Mouse (Mus musculus): ENCODE measurements around the gene Olfml2b.

Gene Olfml2b

GRCm38 (mm10) chr1:170644255-170645205 lies at the start of gene Olfml2b:
Gene Olfml2b, plus strand, starts transcription at chr1:170644532.
- DNase-seq (ENCODE audit: low spot score): peak; percentile 84

GRCm38 (mm10) chr1:170594575-170594974 lies 49.8 kb upstream of the Olfml2b start:
- no peak for DNase-seq (ENCODE audit: low spot score)

- no peak for DNase-seq (ENCODE audit: low spot score)
Measured at GRCm38 (mm10) chr1:170605228-170606001, 38.9 kb upstream of the Olfml2b start.

- DNase-seq (ENCODE audit: low spot score): no peak
Measured at GRCm38 (mm10) chr1:170607231-170607917, 37.0 kb upstream of the Olfml2b start.

- no peak for DNase-seq (ENCODE audit: low spot score)
Measured at GRCm38 (mm10) chr1:170608461-170609071, 35.8 kb upstream of the Olfml2b start.

GRCm38 (mm10) chr1:170609872-170610271 lies 34.5 kb upstream of the Olfml2b start:
- no peak for DNase-seq (ENCODE audit: low spot score)

GRCm38 (mm10) chr1:170610289-170610688 lies 34.0 kb upstream of the Olfml2b start:
- no peak for DNase-seq (ENCODE audit: low spot score)

- no peak for DNase-seq (ENCODE audit: low spot score)
Measured at GRCm38 (mm10) chr1:170610695-170611094, 33.6 kb upstream of the Olfml2b start.

GRCm38 (mm10) chr1:170611631-170612030 lies 32.7 kb upstream of the Olfml2b start:
- no peak for DNase-seq (ENCODE audit: low spot score)

GRCm38 (mm10) chr1:170612968-170613872 lies 31.1 kb upstream of the Olfml2b start:
- DNase-seq (ENCODE audit: low spot score): peak; percentile 65

- no peak for DNase-seq (ENCODE audit: low spot score)
Measured at GRCm38 (mm10) chr1:170619686-170620374, 24.5 kb upstream of the Olfml2b start.

GRCm38 (mm10) chr1:170622934-170623333 lies 21.4 kb upstream of the Olfml2b start:
- no peak for DNase-seq (ENCODE audit: low spot score)

- no peak for DNase-seq (ENCODE audit: low spot score)
Measured at GRCm38 (mm10) chr1:170623432-170623831, 20.9 kb upstream of the Olfml2b start.

- no peak for DNase-seq (ENCODE audit: low spot score)
Measured at GRCm38 (mm10) chr1:170630489-170630888, 13.8 kb upstream of the Olfml2b start.

- DNase-seq (ENCODE audit: low spot score): no peak
Measured at GRCm38 (mm10) chr1:170631571-170631970, 12.8 kb upstream of the Olfml2b start.

- peak; percentile 85 for DNase-seq (ENCODE audit: low spot score)
Measured at GRCm38 (mm10) chr1:170632385-170632784, 11.9 kb upstream of the Olfml2b start.

- DNase-seq (ENCODE audit: low spot score): no peak
Measured at GRCm38 (mm10) chr1:170632856-170633255, 11.5 kb upstream of the Olfml2b start.

GRCm38 (mm10) chr1:170638941-170639340 lies 5.4 kb upstream of the Olfml2b start:
- no peak for DNase-seq (ENCODE audit: low spot score)

GRCm38 (mm10) chr1:170645896-170646605 lies 1.7 kb downstream of the Olfml2b start:
- DNase-seq (ENCODE audit: low spot score): peak; percentile 41
